Mouse (Mus musculus) erythroblast, adult 5-6 weeks (primary cell): ENCODE data around the gene Gorab. TPM values are rescaled to one million over a fixed set of nuclear protein-coding genes. Genes with fewer than 3 reads are reported as not detected.

Experiments used
- ATAC-seq: replicated peaks from 2 replicates; pipeline ENCODE4 v1.8.0; 2016; ENCODE audit warnings: moderate number of reproducible peaks, mild to moderate bottlenecking, moderate TSS enrichment, inconsistent platforms; ENCODE audit not compliant: poor library complexity, low FRiP score, severe bottlenecking
- total RNA-seq, 2 experiments: library from RNA; stranded (forward) in 1 of 2; stranded (reverse) in 1 of 2; fragments of 150-400 nt in 1 of 2; fragments of 200-764, 138-1000 nt in 1 of 2; gene quantifications; 2 replicates each; pipeline versions ENCODE4 v1.2.3 to v1.2.4; 2015 to 2017; ENCODE audit warnings: low replicate concordance in 2 of 2

Gene Gorab
- total RNA-seq, 2 experiments from 2014 or later, result 0.38 to 3.1 TPM

GRCm38 (mm10) chr1:163358165-163358564 lies 45.3 kb downstream of the Gorab start:
- no peak for ATAC-seq

- no peak for ATAC-seq
Observed at GRCm38 (mm10) chr1:163357733-163358132, 45.7 kb downstream of the Gorab start.

- ATAC-seq, result no peak
Observed at GRCm38 (mm10) chr1:163356167-163356566, 47.3 kb downstream of the Gorab start.

GRCm38 (mm10) chr1:163355626-163356156 lies 47.8 kb downstream of the Gorab start:
- no peak for ATAC-seq

GRCm38 (mm10) chr1:163350988-163351387 lies 52.5 kb downstream of the Gorab start:
- ATAC-seq, result no peak

GRCm38 (mm10) chr1:163345541-163345940 lies 57.9 kb downstream of the Gorab start:
- no peak for ATAC-seq

- no peak for ATAC-seq
Observed at GRCm38 (mm10) chr1:163344931-163345330, 58.5 kb downstream of the Gorab start.

- no peak for ATAC-seq
Observed at GRCm38 (mm10) chr1:163339219-163339561, 64.3 kb downstream of the Gorab start.

- no peak for ATAC-seq
Observed at GRCm38 (mm10) chr1:163338525-163339218, 64.8 kb downstream of the Gorab start.

GRCm38 (mm10) chr1:163337821-163338220 lies 65.6 kb downstream of the Gorab start:
- ATAC-seq, result no peak

Other genes with a start within 250 kb of the Gorab start
- not detected in 2 replicates for gene Prrx1, start 90.0 kb downstream of the Gorab start, total RNA-seq (2015; ENCODE audit: low replicate concordance)
- not detected in 2 replicates for gene Prrx1, start 90.0 kb downstream of the Gorab start, total RNA-seq (2017; ENCODE audit: low replicate concordance)